Mouse (Mus musculus) heart, postnatal 14 days (tissue): ENCODE measurements around the gene Prg2. TPM values are rescaled to one million over a fixed set of nuclear protein-coding genes. Genes with fewer than 3 reads are reported as not detected.

Experiments used
- DNase-seq, 2 experiments: peaks; one replicate each; pipeline ENCODE4 v3.0.0; 2021 to 2022
- intact Hi-C: fragments of 180-260 bp; cut with DNase I; formaldehyde crosslinking; loops from one replicate; pipeline ENCODE4 v1.15.1; 2025
- long read RNA-seq, 2 experiments: library from polyadenylated mRNA; stranded (forward); transcript quantifications; one replicate each; pipeline ENCODE4 v2.0.0; 2021
- total RNA-seq, 2 experiments: library from RNA; stranded (reverse); gene quantifications; 2 replicates each; pipeline ENCODE4 v1.2.3; 2021

Prg2 gene
- not detected for total RNA-seq
- long read RNA-seq, experiment 1 = 0 reads
- long read RNA-seq, experiment 2 = 0 reads

GRCm38 (mm10) chr2:84980188-84980587 is at the start of gene Prg2:
Gene Prg2, plus strand, starts transcription at chr2:84980461.
- intact Hi-C loops = no loop called here
- no peak for DNase-seq

- intact Hi-C loops = no loop called here
- DNase-seq = no peak
Observed at GRCm38 (mm10) chr2:84933992-84934648, 46.1 kb upstream of the Prg2 start.

GRCm38 (mm10) chr2:84934649-84935007 is 45.6 kb upstream of the Prg2 start:
- intact Hi-C loops = loop anchor here (5.0 kb wide), 1 partner anchor 47 kb away; the partner anchor contains the start of gene Rtn4rl2
- no peak for DNase-seq

DNA sequence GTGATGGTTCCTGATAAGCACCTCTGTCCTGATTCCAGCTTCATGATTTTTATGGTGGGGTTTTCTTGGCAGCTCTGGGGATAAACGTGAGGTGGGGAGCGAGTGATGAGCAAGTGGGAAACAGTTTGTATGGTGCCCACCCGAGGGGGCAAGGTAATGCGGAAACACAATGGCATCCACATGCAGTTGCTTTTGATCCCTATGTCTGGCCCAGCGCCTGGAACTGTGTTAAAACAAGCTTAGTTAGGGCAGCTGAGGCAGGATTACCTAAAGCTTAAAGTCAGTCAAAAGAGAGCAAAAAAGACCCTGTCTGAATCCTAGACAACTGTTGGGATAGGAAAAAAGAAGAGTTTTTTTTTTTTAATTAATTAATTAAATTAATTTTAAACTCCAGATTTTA is 45.2 kb upstream of the Prg2 start:
- intact Hi-C loops = loop anchor here (5.0 kb wide), 1 partner anchor 48 kb away; the partner anchor contains the start of gene Rtn4rl2
- DNase-seq = no peak

DNA sequence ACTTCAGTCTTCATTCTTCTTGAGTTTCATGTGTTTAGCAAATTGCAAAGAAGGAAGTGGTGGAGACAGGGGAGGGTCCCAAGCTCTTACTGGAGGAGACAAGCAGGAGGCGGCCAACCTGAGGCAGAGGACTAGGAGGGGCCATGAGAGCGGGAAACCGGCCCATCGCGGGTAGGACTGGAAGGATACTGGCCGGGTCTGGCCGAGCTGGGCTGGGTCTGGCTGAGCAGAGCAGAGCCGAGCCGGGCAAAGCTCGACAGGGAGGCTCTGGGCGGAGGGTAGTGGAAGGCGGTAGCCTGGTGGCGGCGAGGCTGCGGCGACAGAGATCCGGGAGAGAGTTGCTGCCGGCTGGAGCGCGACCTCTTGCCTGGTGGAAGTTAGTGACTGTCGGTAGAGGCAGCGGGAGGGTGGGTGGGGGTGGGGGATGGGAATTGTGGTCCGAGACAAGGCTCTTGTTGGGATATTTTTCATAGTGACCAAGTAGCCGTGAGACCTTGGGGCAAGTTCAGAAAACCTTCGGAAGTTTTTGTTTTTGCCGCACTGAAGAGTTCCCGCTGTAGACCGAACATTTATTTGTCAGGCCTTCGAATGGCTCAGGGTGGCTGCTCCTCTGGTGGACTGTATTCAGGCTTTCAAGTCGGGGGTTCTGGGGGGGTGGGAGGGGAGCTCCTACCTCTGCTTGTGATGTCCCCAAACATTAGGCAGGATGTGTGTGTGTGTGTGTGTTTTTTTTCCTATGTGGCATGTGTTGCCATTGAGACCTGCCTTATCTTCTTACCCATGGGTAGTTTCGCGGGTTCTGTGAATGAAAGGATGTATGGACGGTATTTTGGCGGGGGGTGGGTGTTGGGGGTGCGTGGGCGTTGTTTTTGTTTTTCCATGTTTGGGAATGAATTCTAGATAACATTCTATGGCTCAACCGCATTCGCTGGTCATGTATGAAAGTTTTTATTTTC is 43.5 kb upstream of the Prg2 start, which contains the start of gene Slc43a3:
TSS of gene Slc43a3 (plus strand) at position 106 of the 956 bp plus-strand sequence.
- intact Hi-C loops = loop anchor here (5.0 kb wide), 1 partner anchor 49 kb away; the partner anchor contains the start of gene Rtn4rl2
- DNase-seq = peak; percentile 88 to 92

GRCm38 (mm10) chr2:84937491-84938150 is 42.6 kb upstream of the Prg2 start:
- peak in 1 of 2 experiments; percentile 29 for DNase-seq
- intact Hi-C loops = loop anchor here (5.0 kb wide), 1 partner anchor 50 kb away; the partner anchor contains the start of gene Rtn4rl2

DNA sequence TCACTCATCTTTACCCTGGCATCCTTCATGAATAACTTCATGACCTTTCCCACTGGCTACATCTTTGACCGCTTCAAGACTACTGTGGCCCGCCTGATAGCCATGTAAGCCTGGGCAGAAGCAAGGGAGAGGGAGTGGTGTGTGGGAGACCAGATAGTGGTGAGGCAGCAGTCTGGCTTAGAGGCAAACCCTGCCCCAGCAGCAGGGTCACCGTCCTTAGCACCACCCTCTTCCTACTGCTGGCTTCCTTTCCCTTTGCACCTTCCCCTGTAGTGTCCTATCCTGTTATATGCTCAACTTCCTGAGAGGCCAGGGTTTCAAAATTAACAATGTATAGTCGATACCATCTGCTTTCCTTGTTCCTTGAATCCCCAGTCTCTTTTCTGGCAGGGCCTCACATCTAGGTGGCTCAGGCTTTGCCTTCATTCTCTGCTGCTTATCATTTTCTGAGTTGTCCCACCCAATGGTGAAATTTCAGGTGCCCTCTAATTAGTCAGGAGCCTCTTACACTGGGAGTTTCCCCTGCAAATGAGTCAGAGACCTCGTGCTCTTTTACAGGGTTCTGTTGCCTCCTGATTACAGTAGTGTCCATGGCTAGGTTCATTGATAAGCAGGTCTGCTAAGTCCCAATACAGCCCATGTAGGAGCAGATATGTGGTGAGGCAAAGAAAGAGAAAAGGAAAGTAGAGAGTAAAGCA is 41.9 kb upstream of the Prg2 start:
- intact Hi-C loops = loop anchor here (5.0 kb wide), 1 partner anchor 51 kb away; the partner anchor contains the start of gene Rtn4rl2
- peak; percentile 40 to 49 for DNase-seq

DNA sequence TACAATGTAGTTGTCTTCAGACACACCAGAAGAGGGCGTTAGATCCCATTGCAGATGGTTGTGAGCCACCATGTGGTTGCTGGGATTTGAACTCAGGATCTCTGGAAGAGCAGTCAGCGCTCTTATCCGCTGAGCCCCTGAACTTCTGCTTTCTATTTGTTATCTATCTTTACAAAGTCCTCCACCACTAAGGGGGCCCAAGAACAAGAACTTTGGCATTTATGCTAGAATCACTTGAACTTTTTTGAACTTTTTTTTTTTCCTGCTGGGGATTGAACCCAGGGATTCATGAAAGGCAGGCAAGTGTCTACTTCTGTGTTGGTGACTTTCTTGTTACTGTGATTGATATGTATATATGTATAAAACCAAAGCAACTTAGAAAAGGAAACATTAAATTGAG is 41.0 kb upstream of the Prg2 start:
- no peak for DNase-seq
- intact Hi-C loops = loop anchor here (5.0 kb wide), 1 partner anchor 52 kb away; the partner anchor contains the start of gene Rtn4rl2

DNA sequence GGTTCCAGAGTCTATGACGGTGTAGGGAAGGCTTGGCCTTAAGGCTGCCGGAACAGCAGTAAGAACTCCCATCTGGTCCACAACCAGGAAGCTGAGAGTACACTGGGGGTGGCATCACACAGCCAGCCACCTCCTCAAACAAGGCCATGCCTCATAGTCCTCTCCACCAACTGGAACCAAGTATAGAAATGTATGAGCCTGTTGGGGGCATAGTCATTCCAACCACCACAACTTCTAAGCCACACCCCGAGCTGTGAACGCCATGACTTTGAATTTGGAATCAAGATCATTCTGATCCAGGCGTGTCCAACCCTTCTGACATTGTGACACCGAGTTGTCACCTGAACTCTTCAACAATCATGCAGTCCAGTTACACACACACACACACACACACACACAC is 40.5 kb upstream of the Prg2 start:
- no peak for DNase-seq
- intact Hi-C loops = loop anchor here (5.0 kb wide), 1 partner anchor 52 kb away; the partner anchor contains the start of gene Rtn4rl2

DNA sequence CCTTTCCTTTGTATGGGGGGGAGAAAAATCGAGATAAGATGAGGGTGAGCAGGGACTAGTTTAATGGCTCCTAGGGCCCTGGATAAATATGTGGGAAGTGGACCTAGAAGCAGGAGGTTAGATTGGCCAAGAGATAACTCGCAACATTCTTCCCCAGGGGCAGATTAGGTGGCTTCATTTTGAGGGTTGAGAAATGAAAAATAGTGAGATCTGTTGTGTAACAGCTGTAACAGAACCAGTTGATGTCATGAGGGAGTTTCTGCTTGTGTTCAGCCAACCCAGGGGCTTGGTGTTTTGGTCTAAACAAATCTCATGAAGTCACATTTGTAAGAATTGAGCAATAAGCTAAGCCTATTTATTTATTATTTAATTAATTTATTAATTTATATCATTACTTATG is 38.9 kb upstream of the Prg2 start:
- DNase-seq = no peak
- intact Hi-C loops = no loop called here

- DNase-seq = no peak
- intact Hi-C loops = no loop called here
Observed at GRCm38 (mm10) chr2:84941795-84942194, 38.5 kb upstream of the Prg2 start.

DNA sequence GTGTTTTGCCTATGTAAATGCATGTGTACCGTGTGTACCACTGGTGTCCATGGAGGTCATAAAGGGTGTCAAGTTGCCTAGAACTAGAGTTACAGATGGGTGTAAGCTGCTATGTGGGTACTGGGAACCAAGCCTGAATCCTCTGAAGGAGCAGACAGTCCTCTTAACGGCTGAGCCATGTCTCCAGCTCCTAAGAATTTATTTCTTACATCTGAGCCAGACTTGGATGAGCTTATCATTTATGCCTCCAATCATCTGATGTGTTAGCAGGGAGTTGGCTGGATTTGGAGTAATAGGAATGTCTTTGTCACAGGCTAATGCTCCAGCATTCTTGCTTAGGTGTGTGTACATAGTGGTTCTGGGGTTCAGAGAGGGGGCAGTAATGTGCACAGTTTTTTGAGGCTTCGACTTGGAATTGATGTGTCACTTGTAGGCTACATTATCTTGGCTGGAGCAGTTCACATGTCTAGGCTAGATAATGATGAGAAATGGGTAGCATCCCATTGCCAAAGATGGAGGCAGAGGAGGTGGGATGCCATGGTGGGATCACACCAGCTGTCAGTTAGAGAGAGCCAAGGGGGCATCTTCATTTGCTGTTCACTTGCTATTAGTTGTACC is 33.0 kb upstream of the Prg2 start:
- intact Hi-C loops = no loop called here
- no peak for DNase-seq

DNA sequence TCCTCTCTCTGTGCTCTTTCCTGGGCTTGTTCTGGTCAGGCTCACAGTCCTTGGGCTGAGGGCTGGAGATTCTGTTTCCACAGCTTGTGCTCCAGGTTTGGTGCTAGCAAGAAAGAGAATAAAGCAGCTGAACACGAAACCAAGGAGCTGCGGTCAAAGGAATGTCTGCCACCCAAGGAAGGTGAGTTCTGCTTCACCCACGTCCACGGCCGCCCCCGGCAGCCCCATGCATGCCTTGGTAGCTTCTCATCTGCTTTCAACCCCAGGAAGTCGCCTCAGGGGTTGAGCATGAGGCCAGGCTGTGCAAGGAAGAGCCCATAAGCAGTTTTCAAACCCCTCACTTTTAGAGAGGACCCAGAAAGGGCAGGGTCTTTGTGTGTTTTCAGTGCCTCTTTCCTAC is 32.0 kb upstream of the Prg2 start:
- intact Hi-C loops = no loop called here

DNA sequence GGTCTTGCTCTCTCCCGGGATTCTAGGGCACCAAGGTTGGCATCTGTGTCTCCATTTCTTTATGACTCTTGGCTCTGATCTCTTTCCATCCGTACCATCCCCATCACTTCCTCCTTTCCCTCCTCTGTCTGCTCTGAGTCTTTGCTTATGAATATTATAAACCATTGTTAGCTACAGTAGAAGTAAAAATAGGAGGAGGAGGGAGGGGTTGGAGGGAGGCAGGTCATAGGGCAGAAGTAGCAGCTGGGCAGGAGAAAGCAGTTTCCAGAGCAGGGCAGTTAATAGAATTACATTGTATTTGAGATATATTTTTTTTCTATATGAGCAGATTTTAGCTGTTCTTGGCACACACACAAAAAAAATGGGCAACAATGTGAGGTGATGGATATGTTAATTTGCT is 31.5 kb upstream of the Prg2 start:
- intact Hi-C loops = no loop called here
- DNase-seq = no peak

More for the DNA sequence above, 32.0 kb upstream of the Prg2 start:
- DNase-seq = no peak

DNA sequence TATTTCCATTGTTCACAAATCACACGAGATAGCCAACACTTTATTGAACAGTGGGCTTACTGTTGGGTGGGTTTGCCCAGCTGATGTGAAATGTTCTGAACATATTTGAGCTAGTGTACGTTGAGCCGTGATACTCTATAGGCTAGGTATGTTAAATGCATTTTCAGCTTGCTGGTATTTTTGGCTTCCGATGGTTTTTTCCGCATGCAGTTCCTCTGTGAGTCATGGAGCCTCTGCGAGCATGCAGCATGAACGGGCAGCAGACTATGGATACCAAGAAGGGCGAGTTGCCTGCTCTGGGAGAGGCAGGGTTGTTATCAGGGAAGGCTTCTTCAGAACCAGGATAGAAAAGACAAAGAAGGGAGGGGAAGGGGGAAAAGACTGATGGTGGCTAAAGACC is 29.2 kb upstream of the Prg2 start:
- intact Hi-C loops = loop anchor here (5.0 kb wide), 1 partner anchor 64 kb away; the partner anchor contains the start of gene Rtn4rl2
- DNase-seq = no peak

GRCm38 (mm10) chr2:84952251-84952650 is 28.0 kb upstream of the Prg2 start:
- intact Hi-C loops = loop anchor here (5.0 kb wide), 1 partner anchor 65 kb away; the partner anchor contains the start of gene Rtn4rl2
- DNase-seq = no peak

GRCm38 (mm10) chr2:84952693-84953092 is 27.6 kb upstream of the Prg2 start:
- intact Hi-C loops = loop anchor here (5.0 kb wide), 1 partner anchor 65 kb away; the partner anchor contains the start of gene Rtn4rl2
- DNase-seq = no peak

DNA sequence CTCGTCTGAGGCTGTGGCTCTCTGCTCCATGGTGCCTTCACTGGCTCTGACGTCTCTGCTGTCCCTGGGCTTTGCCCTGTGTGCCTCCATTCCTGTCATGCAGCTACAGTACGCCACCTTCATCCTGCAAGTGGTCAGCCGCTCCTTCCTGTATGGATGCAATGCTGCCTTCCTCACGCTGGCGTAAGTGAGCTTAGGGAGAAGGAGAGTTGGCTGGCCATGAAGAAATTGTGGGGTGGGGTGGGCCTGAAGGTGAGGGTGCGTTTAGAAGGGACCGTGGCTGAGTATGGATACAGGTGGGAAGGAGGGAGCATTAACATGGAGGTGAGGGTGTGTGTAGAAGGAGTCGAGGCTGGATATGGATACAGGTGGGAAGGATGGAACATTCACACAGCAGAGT is 24.8 kb upstream of the Prg2 start:
- no peak for DNase-seq
- intact Hi-C loops = no loop called here

GRCm38 (mm10) chr2:84956274-84956673 is 24.0 kb upstream of the Prg2 start:
- peak; percentile 69 to 73 for DNase-seq
- intact Hi-C loops = loop anchor here (1.0 kb wide), 1 partner anchor 51 kb away; no protein-coding TSS in a partner anchor
